Comparison of ENCODE assay signal across 19 mouse cellular contexts in genomic region chr10:88399271-88399670, GRCm38 (mm10). TPM values are rescaled to one million over a fixed set of nuclear protein-coding genes. Genes with fewer than 3 reads are reported as not detected.
A peak's percentile ranks its signal among the peaks of the same experiment; 100 is the strongest.
DNase-seq lines count a peak whose midpoint lies in the region; ATAC-seq and TF ChIP-seq lines count a peak whose summit lies in the region.
"Had no signal": no experiment of that assay in that cellular context is flagged by ENCODE, and none has a peak within 500 bp of the region (broad histone marks: within the 10 kb centered on the region; RNA-seq: fewer than 3 reads in every experiment).

No protein-coding gene starts in this region.

- peak; percentile 91 for ATAC-seq in common myeloid progenitor, adult 5-6 weeks (replicated peaks; ENCODE audit: low read depth, poor library complexity, severe bottlenecking)
- ATAC-seq in megakaryocyte progenitor cell, adult 5-6 weeks (replicated peaks; ENCODE audit: poor library complexity): peak; percentile 73
- ATAC-seq: forebrain, embryonic 16.5 days had no signal

- no peaks in the 10 kb centered on the region for H3K27me3 ChIP-seq in spleen, adult 2 months (ENCODE audit: control insufficient read depth, insufficient read depth, low read length)
- H3K27me3 ChIP-seq: embryonic facial prominence, embryonic 13.5 days; forebrain, embryonic 12.5 days; heart, embryonic 15.5 days; hindbrain, embryonic 15.5 days had no signal

- no peaks in the 10 kb centered on the region; the same call in 1 of the 2 replicates for H3K36me3 ChIP-seq in spleen, adult 2 months (ENCODE audit: control insufficient read depth, insufficient read depth, low read length)
- H3K36me3 ChIP-seq: forebrain, embryonic 12.5 days had no signal

- intact Hi-C loops in heart, postnatal 25 days (cut with DNase I): no loop called here

- peak overlapping the region; percentile 51 for H3K27ac ChIP-seq in spleen, adult 2 months (ENCODE audit: insufficient read depth, low read length)
- H3K27ac ChIP-seq: embryonic facial prominence, embryonic 13.5 days; forebrain, embryonic 12.5 days; heart, adult 2 months; heart, embryonic 15.5 days; hindbrain, embryonic 15.5 days had no signal

- no peak for TF ChIP-seq POLR2A in spleen, adult 2 months (IDR thresholded peaks at IDR 0.05; ENCODE audit: low read depth, low read length)

- no peak for DNase-seq in spleen, adult 2 months (ENCODE audit: low read depth in 1 of 2, low spot score in 2 of 2)
- no peak for DNase-seq in spleen, postnatal 14 days (ENCODE audit: low spot score in 2 of 2)
- no peak for DNase-seq in heart, postnatal 25 days (ENCODE audit: low spot score)
- no peak for DNase-seq in thymus, postnatal 25 days
- DNase-seq in testis, postnatal 10 days (ENCODE audit: low spot score): no peak
- DNase-seq: adrenal gland, adult 8-10 months; adrenal gland, postnatal 36 days; cerebellum, adult 2 months; cerebellum, postnatal 10 days; gastrocnemius, postnatal 10 days; heart, adult 2 months; heart, postnatal 14 days had no signal

- TF ChIP-seq CTCF in spleen, adult 2 months (IDR thresholded peaks at IDR 0.05; ENCODE audit: extremely low read depth, insufficient read depth, insufficient read length, insufficient replicate concordance): no peak

- H3K4me3 ChIP-seq in spleen, adult 2 months (ENCODE audit: extremely low read depth, insufficient read depth, insufficient read length): no peak overlapping the region
- H3K4me3 ChIP-seq: embryonic facial prominence, embryonic 13.5 days; forebrain, embryonic 12.5 days; heart, adult 2 months; heart, embryonic 15.5 days; hindbrain, embryonic 15.5 days had no signal

- 43% methylated on average over 5 of the region's 5 CpGs for WGBS in spleen, adult 2 months

- peaks cover 8% of the 10 kb centered on the region; the same call in 1 of the 2 replicates for H3K4me1 ChIP-seq in spleen, adult 2 months (ENCODE audit: control insufficient read depth, insufficient read depth, insufficient read length)
- H3K4me1 ChIP-seq: embryonic facial prominence, embryonic 13.5 days; forebrain, embryonic 12.5 days; heart, embryonic 15.5 days; hindbrain, embryonic 15.5 days had no signal

RNA-seq across cellular contexts. Expression of gene Gnptab, which starts 20.3 kb away (rescaled TPM):
- polyA plus RNA-seq in spleen, adult 2 months (2012; rRNA removed): 6.8 and 8.3 TPM in 2 replicates
- 53.2 and 68.3 TPM in 2 replicates for total RNA-seq in common myeloid progenitor, adult 5-6 weeks (2017)
- total RNA-seq in megakaryocyte progenitor cell, adult 5-6 weeks (2015): 117 and 142 TPM in 2 replicates
- total RNA-seq in megakaryocyte progenitor cell, adult 5-6 weeks (2017): 48.7 and 58.3 TPM in 2 replicates
- total RNA-seq in heart, postnatal 25 days (2021): 10 to 100 TPM; 25.5 to 29.9 TPM

RNA-seq across cellular contexts. Expression of gene Dram1, which starts 20.4 kb away (rescaled TPM):
- polyA plus RNA-seq in spleen, adult 2 months (2012; rRNA removed): 13.1 and 20.7 TPM in 2 replicates
- 4.2 and 7.4 TPM in 2 replicates for total RNA-seq in common myeloid progenitor, adult 5-6 weeks (2017)
- 38.5 and 45.3 TPM in 2 replicates for total RNA-seq in megakaryocyte progenitor cell, adult 5-6 weeks (2015)
- 26.8 and 33.4 TPM in 2 replicates for total RNA-seq in megakaryocyte progenitor cell, adult 5-6 weeks (2017)
- 1 to 10 TPM; 3.8 to 4.1 TPM for total RNA-seq in heart, postnatal 25 days (2021)
